ENCODE assay signal across 11 mouse cellular contexts in the genomic region with DNA sequence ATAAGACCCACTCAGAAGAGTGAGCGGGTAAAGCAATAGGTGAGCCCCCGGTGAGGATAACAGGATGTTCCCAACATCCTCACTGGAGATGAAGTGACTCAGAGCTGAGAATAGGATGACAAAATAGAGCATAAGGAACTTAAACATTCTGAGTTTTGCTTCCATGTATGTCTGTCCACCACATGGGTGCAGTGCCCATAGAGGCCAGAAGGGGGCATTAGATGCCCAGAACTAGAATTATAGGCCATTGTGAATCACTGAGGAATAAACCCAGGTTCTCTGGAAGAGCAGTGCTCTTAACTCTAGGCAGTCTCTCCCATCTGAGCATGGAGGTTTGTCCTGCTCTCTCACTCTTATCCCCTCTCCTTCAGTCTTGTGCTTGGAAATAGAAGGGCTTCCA. TPM values are rescaled to one million over a fixed set of nuclear protein-coding genes. Genes with fewer than 3 reads are reported as not detected.
DNase-seq lines count a peak whose midpoint lies in the region; ATAC-seq and TF ChIP-seq lines count a peak whose summit lies in the region.
"Had no signal": no experiment of that assay in that cellular context is flagged by ENCODE, and none has a peak within 500 bp of the region (broad histone marks: within the 10 kb centered on the region; RNA-seq: fewer than 3 reads in every experiment).

No protein-coding gene starts in this region.

- no peak overlapping the region for H3K27ac ChIP-seq in hindbrain, embryonic 10.5 days
- no peak overlapping the region for H3K27ac ChIP-seq in hindbrain, embryonic 13.5 days
- H3K27ac ChIP-seq in ES-E14 (ENCODE audit: insufficient read depth, low read depth, low read length, poor library complexity, severe bottlenecking): no peak overlapping the region
- no peak overlapping the region for H3K27ac ChIP-seq in stomach, postnatal 0 days (replicated peaks)
- H3K27ac ChIP-seq: embryonic facial prominence, embryonic 13.5 days; limb, embryonic 15.5 days; stomach, embryonic 15.5 days had no signal

- H3K4me1 ChIP-seq in hindbrain, embryonic 10.5 days (replicated peaks): no peaks in the 10 kb centered on the region
- H3K4me1 ChIP-seq in hindbrain, embryonic 13.5 days (replicated peaks): peaks cover 11% of the 10 kb centered on the region; the same call in 1 of the 2 replicates
- H3K4me1 ChIP-seq in ES-E14 (ENCODE audit: control insufficient read depth in 2 of 2, insufficient read depth in 2 of 2, low read length in 2 of 2, poor library complexity in 1 of 2): no peaks in the 10 kb centered on the region
- H3K4me1 ChIP-seq in stomach, postnatal 0 days (replicated peaks; ENCODE audit: control insufficient read depth, insufficient read depth): no peaks in the 10 kb centered on the region
- H3K4me1 ChIP-seq: embryonic facial prominence, embryonic 13.5 days; limb, embryonic 15.5 days; stomach, embryonic 15.5 days had no signal

- WGBS in hindbrain, embryonic 10.5 days: 85% methylated on average over 2 of the region's 2 CpGs
- WGBS in hindbrain, embryonic 13.5 days: 92% methylated on average over 2 of the region's 2 CpGs
- WGBS in stomach, postnatal 0 days: 85% methylated on average over 2 of the region's 2 CpGs

- no peak for ATAC-seq in hindbrain, embryonic 13.5 days (ENCODE audit: low FRiP score)
- no peak for ATAC-seq in stomach, postnatal 0 days (ENCODE audit: low FRiP score, low TSS enrichment)

- in situ Hi-C loops in ES-E14 (cut with MboI; ENCODE audit: low sequenced_read_pairs in 2 of 2, unreplicated experiment in 2 of 2): no loop called here

- no peak overlapping the region for H3K4me3 ChIP-seq in hindbrain, embryonic 10.5 days
- no peak overlapping the region for H3K4me3 ChIP-seq in hindbrain, embryonic 13.5 days
- no peak overlapping the region for H3K4me3 ChIP-seq in ES-E14 (ENCODE audit: insufficient read depth in 1 of 2, low read depth in 1 of 2, low read length in 2 of 2, poor library complexity in 1 of 2, severe bottlenecking in 1 of 2)
- no peak overlapping the region for H3K4me3 ChIP-seq in stomach, postnatal 0 days (ENCODE audit: low read depth, low read length)
- H3K4me3 ChIP-seq: embryonic facial prominence, embryonic 13.5 days; limb, embryonic 15.5 days; stomach, embryonic 15.5 days had no signal

- H3K27me3 ChIP-seq in hindbrain, embryonic 10.5 days (ENCODE audit: insufficient read depth, poor library complexity, severe bottlenecking): no peaks in the 10 kb centered on the region
- no peaks in the 10 kb centered on the region for H3K27me3 ChIP-seq in hindbrain, embryonic 13.5 days
- H3K27me3 ChIP-seq in stomach, postnatal 0 days (ENCODE audit: control insufficient read depth, insufficient read depth, low read length): no peaks in the 10 kb centered on the region
- H3K27me3 ChIP-seq: embryonic facial prominence, embryonic 13.5 days; limb, embryonic 15.5 days; stomach, embryonic 15.5 days had no signal

- H3K36me3 ChIP-seq in hindbrain, embryonic 10.5 days: no peaks in the 10 kb centered on the region
- no peaks in the 10 kb centered on the region for H3K36me3 ChIP-seq in hindbrain, embryonic 13.5 days
- no peaks in the 10 kb centered on the region for H3K36me3 ChIP-seq in ES-E14 (ENCODE audit: control insufficient read depth, insufficient read depth, low read length, poor library complexity, severe bottlenecking)
- H3K36me3 ChIP-seq in stomach, postnatal 0 days (ENCODE audit: control insufficient read depth, insufficient read depth, low read length): no peaks in the 10 kb centered on the region
- H3K36me3 ChIP-seq: embryonic facial prominence, embryonic 13.5 days; limb, embryonic 15.5 days; stomach, embryonic 15.5 days had no signal

- no peak overlapping the region for H3K9ac ChIP-seq in hindbrain, embryonic 13.5 days
- no peak overlapping the region for H3K9ac ChIP-seq in ES-E14 (ENCODE audit: insufficient read depth, low read depth, low read length, poor library complexity, severe bottlenecking)
- H3K9ac ChIP-seq in stomach, postnatal 0 days (ENCODE audit: low read length): no peak overlapping the region
- H3K9ac ChIP-seq: embryonic facial prominence, embryonic 13.5 days; limb, embryonic 15.5 days; stomach, embryonic 15.5 days had no signal

- H3K4me2 ChIP-seq in hindbrain, embryonic 13.5 days: no peak overlapping the region
- H3K4me2 ChIP-seq in stomach, postnatal 0 days (replicated peaks; ENCODE audit: low read depth): no peak overlapping the region
- H3K4me2 ChIP-seq: embryonic facial prominence, embryonic 13.5 days; limb, embryonic 15.5 days; stomach, embryonic 15.5 days had no signal

- H3K9me3 ChIP-seq in hindbrain, embryonic 10.5 days: no peaks in the 10 kb centered on the region
- H3K9me3 ChIP-seq in hindbrain, embryonic 13.5 days: no peaks in the 10 kb centered on the region
- no peaks in the 10 kb centered on the region for H3K9me3 ChIP-seq in ES-E14 (ENCODE audit: control insufficient read depth, insufficient read depth, low read depth, low read length)
- no peaks in the 10 kb centered on the region for H3K9me3 ChIP-seq in stomach, postnatal 0 days (ENCODE audit: control insufficient read depth, low read length)
- H3K9me3 ChIP-seq: embryonic facial prominence, embryonic 13.5 days; limb, embryonic 15.5 days; stomach, embryonic 15.5 days had no signal

- peak; percentile 49 for DNase-seq in hindbrain, embryonic 10.5 days (ENCODE audit: low spot score)
- DNase-seq in 3T3-L1 (ENCODE audit: low read depth, low spot score) (peak; percentile 36), ES-E14 (ENCODE audit: low read depth, low spot score) (peak; percentile 69)
- peak; percentile 70 for DNase-seq in induced T-regulatory cell, adult 2 months (ENCODE audit: low read depth)
- DNase-seq in stomach, postnatal 0 days (ENCODE audit: low spot score): peak; percentile 63
- no peak for DNase-seq in left cerebral cortex, postnatal 25 days (ENCODE audit: low spot score in 2 of 2)
- DNase-seq in left cerebral cortex, postnatal 10 days (ENCODE audit: extremely low spot score in 1 of 2, low spot score in 2 of 2): no peak

- intact Hi-C loops in left cerebral cortex, postnatal 25 days (cut with DNase I): no loop called here
- intact Hi-C loops in left cerebral cortex, postnatal 10 days (cut with DNase I): no loop called here

- no peak for TF ChIP-seq EP300 in stomach, postnatal 0 days (optimal IDR thresholded peaks at IDR 0.05)

- TF ChIP-seq CTCF in stomach, postnatal 0 days (IDR thresholded peaks at IDR 0.05; ENCODE audit: low read depth): peak; percentile 71

TF ChIP-seq in ES-E14, 5 proteins besides CTCF, POLR2A, EP300 and RAD21:
- peak; percentile 71 for TF ChIP-seq ZC3H11A (IDR thresholded peaks at IDR 0.05; ENCODE audit: borderline replicate concordance, low read depth, low read length)
- no peak for TF ChIP-seq CHD2 (IDR thresholded peaks at IDR 0.05; ENCODE audit: low read depth, low read length)

RNA-seq across cellular contexts. Expression of a gene that starts 12.4 kb away (rescaled TPM):
- 0.07 and 0.54 TPM in 2 replicates for polyA plus RNA-seq in hindbrain, embryonic 10.5 days (2016; fragmentation: Nextera tagmentation; extraction: Ambion mirVana)
- polyA plus RNA-seq in hindbrain, embryonic 13.5 days (2015; fragmentation: Nextera tagmentation; extraction: Ambion mirVana): 0.09 and 0.25 TPM in 2 replicates
- total RNA-seq in ES-E14 (2012; rRNA removed): 0.05 and 0.09 TPM in 2 replicates
- polyA plus RNA-seq in stomach, postnatal 0 days (2015; fragmentation: Nextera tagmentation; extraction: Ambion mirVana): 0.06 and 0.11 TPM in 2 replicates
- under 1 TPM in 1 of 2 experiments, not detected in 1; 0.16 TPM for total RNA-seq in left cerebral cortex, postnatal 25 days (2021)
- under 1 TPM; 0.09 to 0.10 TPM for total RNA-seq in left cerebral cortex, postnatal 10 days (2021)

RNA-seq across cellular contexts. Expression of a gene that starts 16.7 kb away (rescaled TPM):
- polyA plus RNA-seq in hindbrain, embryonic 10.5 days (2016; fragmentation: Nextera tagmentation; extraction: Ambion mirVana): 2.9 and 4.2 TPM in 2 replicates
- 6.2 TPM in 2 replicates for polyA plus RNA-seq in hindbrain, embryonic 13.5 days (2015; fragmentation: Nextera tagmentation; extraction: Ambion mirVana)
- total RNA-seq in ES-E14 (2012; rRNA removed): 10.3 and 10.7 TPM in 2 replicates
- 3.5 and 3.8 TPM in 2 replicates for polyA plus RNA-seq in stomach, postnatal 0 days (2015; fragmentation: Nextera tagmentation; extraction: Ambion mirVana)
- total RNA-seq in left cerebral cortex, postnatal 25 days (2021): 10 to 100 TPM; 13.7 to 15.8 TPM
- total RNA-seq in left cerebral cortex, postnatal 10 days (2021): 10 to 100 TPM; 15.5 to 17.4 TPM

RNA-seq across cellular contexts. Expression of a gene that starts 56.3 kb away (rescaled TPM):
- polyA plus RNA-seq in hindbrain, embryonic 10.5 days (2016; fragmentation: Nextera tagmentation; extraction: Ambion mirVana): 0.39 and 0.73 TPM in 2 replicates
- not detected in 2 replicates for polyA plus RNA-seq in hindbrain, embryonic 13.5 days (2015; fragmentation: Nextera tagmentation; extraction: Ambion mirVana)
- total RNA-seq in ES-E14 (2012; rRNA removed): 0.62 TPM in 1 of 2 replicates, not detected in the other
- not detected in 2 replicates for polyA plus RNA-seq in stomach, postnatal 0 days (2015; fragmentation: Nextera tagmentation; extraction: Ambion mirVana)
- not detected for total RNA-seq in left cerebral cortex, postnatal 25 days (2021)
- not detected for total RNA-seq in left cerebral cortex, postnatal 10 days (2021)
- polyA plus RNA-seq: embryonic facial prominence, embryonic 13.5 days; limb, embryonic 15.5 days; stomach, embryonic 15.5 days had no signal

Comparison
In these comparisons a context has a peak if more than half of its experiments do, and no peak if none do; other contexts are left out.
1. DNase-seq: peak in hindbrain, embryonic 10.5 days (single experiment), 3T3-L1 (single experiment), ES-E14 (single experiment), induced T-regulatory cell, adult 2 months (single experiment) and stomach, postnatal 0 days (single experiment); none in left cerebral cortex, postnatal 25 days (0 of 2) and left cerebral cortex, postnatal 10 days (0 of 2).